Mouse (Mus musculus) liver, embryonic 11.5 days (tissue): ENCODE measurements at regions not wholly inside any gene's neighbourhood (a gene's known extent, or its start where the extent isn't known, plus 50 kb on each side); places are given as distances from the start of the nearest gene placed in this dataset.

Source experiments
- ATAC-seq: fragments of 200-750 bp; cut with Nextera tagmentation; replicated peaks from 2 replicates; pipeline ENCODE4 v1.8.0; 2017; ENCODE audit warnings: moderate number of reproducible peaks, mild to moderate bottlenecking, moderate TSS enrichment, moderate library complexity; ENCODE audit not compliant: low FRiP score
- DNase-seq: peaks from one replicate; pipeline ENCODE4 v3.0.0-alpha.2; 2017; ENCODE audit warnings: low spot score
- H3K27ac ChIP-seq: fragments of 300-500 bp; sonication (generic); 2 replicates; pipeline ENCODE4 v1.5.1; 2014; ENCODE audit warnings: mild to moderate bottlenecking, low read depth, low read length, control low read depth
- H3K27me3 ChIP-seq: fragments of 300-500 bp; sonication (generic); replicated peaks from 2 replicates; pipeline ENCODE4 v1.6.1; 2014; ENCODE audit warnings: low read length, mixed read lengths; ENCODE audit not compliant: control insufficient read depth, insufficient read depth
- H3K36me3 ChIP-seq: fragments of 300-500 bp; sonication (generic); 2 replicates; pipeline ENCODE4 v1.6.1; 2014; ENCODE audit warnings: mild to moderate bottlenecking, low read length, moderate library complexity, mixed read lengths; ENCODE audit not compliant: control insufficient read depth, insufficient read depth
- H3K4me1 ChIP-seq: fragments of 300-500 bp; sonication (generic); replicated peaks from 2 replicates; pipeline ENCODE4 v1.6.1; 2014; ENCODE audit warnings: low read length, mixed read lengths; ENCODE audit not compliant: control insufficient read depth, insufficient read depth
- H3K4me2 ChIP-seq: fragments of 300-500 bp; sonication (generic); 2 replicates; pipeline ENCODE4 v1.6.1; 2014; ENCODE audit warnings: mild to moderate bottlenecking, control low read depth, moderate library complexity
- H3K4me3 ChIP-seq: fragments of 300-500 bp; sonication (generic); 2 replicates; pipeline ENCODE4 v1.5.1; 2014; ENCODE audit warnings: low read depth, low read length, control low read depth
- H3K9ac ChIP-seq: fragments of 300-500 bp; sonication (generic); 2 replicates; pipeline ENCODE4 v1.6.1; 2014; ENCODE audit warnings: low read depth, low read length, control low read depth
- H3K9me3 ChIP-seq: fragments of 300-500 bp; sonication (generic); 2 replicates; pipeline ENCODE4 v1.6.1; 2016; ENCODE audit warnings: low read length, inconsistent platforms, mixed read lengths; ENCODE audit not compliant: control insufficient read depth
- WGBS: fragments of 180-500 bp; shearing (Covaris S2); extraction: QIAGEN DNeasy Blood & Tissue Kit; methylation state at CpG from one replicate; pipeline ENCODE4 v1.1.7; 2014; 5-methylcytosine and 5-hydroxymethylcytosine counted together

- no peak for DNase-seq
- H3K36me3 ChIP-seq: no peaks in the 10 kb centered on the region
- H3K4me2 ChIP-seq: no peak overlapping the region
- no peak overlapping the region for H3K9ac ChIP-seq
- WGBS: 59% methylated on average over 5 of the region's 5 CpGs
- no peak overlapping the region for H3K27ac ChIP-seq
- peaks cover 4% of the 10 kb centered on the region; the same call in 1 of the 2 replicates for H3K4me1 ChIP-seq
- no peaks in the 10 kb centered on the region for H3K27me3 ChIP-seq
- H3K9me3 ChIP-seq: no peaks in the 10 kb centered on the region
- no peak overlapping the region for H3K4me3 ChIP-seq
- no peak for ATAC-seq
Measured at GRCm38 (mm10) chr16:86812692-86813091, 541.3 kb upstream of the N6amt1 start.

GRCm38 (mm10) chr16:86808644-86809324, 545.2 kb upstream of the N6amt1 start:
- Histone ChIP-seq H3K9me3 (no peaks in the 10 kb centered on the region), H3K4me3 (no peak overlapping the region), H3K27me3 (no peaks in the 10 kb centered on the region), H3K36me3 (no peaks in the 10 kb centered on the region), H3K4me1 (no peaks in the 10 kb centered on the region), H3K9ac (no peak overlapping the region), H3K4me2 (no peak overlapping the region), H3K27ac (no peak overlapping the region)
- ATAC-seq (no peak), DNase-seq (no peak)
- WGBS: 75% methylated on average over 5 of the region's 5 CpGs

GRCm38 (mm10) chr16:86806374-86806773, 547.6 kb upstream of the N6amt1 start:
- no peaks in the 10 kb centered on the region for H3K4me1 ChIP-seq
- H3K4me2 ChIP-seq: no peak overlapping the region
- H3K9ac ChIP-seq: no peak overlapping the region
- no peak overlapping the region for H3K27ac ChIP-seq
- no peak overlapping the region for H3K4me3 ChIP-seq
- no peaks in the 10 kb centered on the region for H3K9me3 ChIP-seq
- no peaks in the 10 kb centered on the region for H3K36me3 ChIP-seq
- no peak for ATAC-seq
- no peaks in the 10 kb centered on the region for H3K27me3 ChIP-seq
- DNase-seq: no peak
- WGBS: 79% methylated on average over 2 of the region's 2 CpGs

GRCm38 (mm10) chr16:86776086-86776485, 577.9 kb upstream of the N6amt1 start:
- H3K9me3 ChIP-seq: no peaks in the 10 kb centered on the region
- no peak overlapping the region for H3K27ac ChIP-seq
- no peaks in the 10 kb centered on the region for H3K36me3 ChIP-seq
- DNase-seq (no peak), ATAC-seq (no peak)
- no peaks in the 10 kb centered on the region for H3K27me3 ChIP-seq
- no peak overlapping the region for H3K4me2 ChIP-seq
- no peaks in the 10 kb centered on the region for H3K4me1 ChIP-seq
- H3K4me3 ChIP-seq: no peak overlapping the region
- WGBS: 74% methylated on average over 2 of the region's 2 CpGs
- no peak overlapping the region for H3K9ac ChIP-seq

GRCm38 (mm10) chr16:86772586-86772985, 581.4 kb upstream of the N6amt1 start:
- no peak overlapping the region for H3K4me3 ChIP-seq
- H3K4me2 ChIP-seq: no peak overlapping the region
- DNase-seq (no peak), ATAC-seq (no peak)
- no peak overlapping the region for H3K27ac ChIP-seq
- H3K36me3 ChIP-seq: no peaks in the 10 kb centered on the region
- no peaks in the 10 kb centered on the region for H3K27me3 ChIP-seq
- WGBS: 53% methylated on average over 1 of the region's 1 CpGs
- H3K9ac ChIP-seq: no peak overlapping the region
- H3K9me3 ChIP-seq: no peaks in the 10 kb centered on the region
- no peaks in the 10 kb centered on the region for H3K4me1 ChIP-seq

- WGBS: 85% methylated on average over 3 of the region's 3 CpGs
- H3K36me3 ChIP-seq: no peaks in the 10 kb centered on the region
- no peak overlapping the region for H3K27ac ChIP-seq
- no peaks in the 10 kb centered on the region for H3K4me1 ChIP-seq
- no peak for ATAC-seq
- H3K9ac ChIP-seq: no peak overlapping the region
- no peaks in the 10 kb centered on the region for H3K9me3 ChIP-seq
- no peak overlapping the region for H3K4me2 ChIP-seq
- no peak for DNase-seq
- H3K27me3 ChIP-seq: no peaks in the 10 kb centered on the region
- no peak overlapping the region for H3K4me3 ChIP-seq
Measured at GRCm38 (mm10) chr16:86768912-86769311, 585.1 kb upstream of the N6amt1 start.

GRCm38 (mm10) chr16:86768355-86768754, 585.6 kb upstream of the N6amt1 start:
- no peaks in the 10 kb centered on the region for H3K27me3 ChIP-seq

GRCm38 (mm10) chr16:86765974-86766373, 588.0 kb upstream of the N6amt1 start:
- H3K9me3 ChIP-seq: no peaks in the 10 kb centered on the region
- ATAC-seq (no peak), DNase-seq (no peak)

More at GRCm38 (mm10) chr16:86768355-86768754, 585.6 kb upstream of the N6amt1 start:
- no peak for ATAC-seq
- Histone ChIP-seq H3K36me3 (no peaks in the 10 kb centered on the region), H3K27ac (no peak overlapping the region), H3K9me3 (no peaks in the 10 kb centered on the region), H3K9ac (no peak overlapping the region), H3K4me3 (no peak overlapping the region), H3K4me1 (no peaks in the 10 kb centered on the region), H3K4me2 (no peak overlapping the region)
- no peak for DNase-seq
- WGBS: 79% methylated on average over 3 of the region's 3 CpGs

GRCm38 (mm10) chr16:86741236-86741635, 612.7 kb upstream of the N6amt1 start:
- H3K27ac ChIP-seq: no peak overlapping the region
- DNase-seq (no peak), ATAC-seq (no peak)
- H3K9me3 ChIP-seq: no peaks in the 10 kb centered on the region
- H3K4me2 ChIP-seq: no peak overlapping the region
- H3K9ac ChIP-seq: no peak overlapping the region
- H3K4me3 ChIP-seq: no peak overlapping the region
- WGBS: 67% methylated on average over 5 of the region's 5 CpGs
- no peaks in the 10 kb centered on the region for H3K27me3 ChIP-seq
- no peaks in the 10 kb centered on the region for H3K36me3 ChIP-seq
- no peaks in the 10 kb centered on the region for H3K4me1 ChIP-seq

More at GRCm38 (mm10) chr16:86765974-86766373, 588.0 kb upstream of the N6amt1 start:
- Histone ChIP-seq H3K27me3 (no peaks in the 10 kb centered on the region), H3K9ac (no peak overlapping the region), H3K36me3 (no peaks in the 10 kb centered on the region), H3K4me3 (no peak overlapping the region), H3K27ac (no peak overlapping the region), H3K4me2 (no peak overlapping the region), H3K4me1 (no peaks in the 10 kb centered on the region)
- 89% methylated on average over 8 of the region's 8 CpGs for WGBS
